Mouse (Mus musculus) retina, postnatal 1 day (tissue): ENCODE measurements around the gene Pdgfa.
A peak's percentile ranks its signal among the peaks of the same experiment; 100 is the strongest.

Experiments
- DNase-seq: peaks from one replicate; pipeline ENCODE4 v3.0.0-alpha.2; 2012

The Pdgfa gene

GRCm38 (mm10) chr5:138994786-138995720, 2.1 kb downstream of the Pdgfa start:
- DNase-seq, result peak; percentile 76

GRCm38 (mm10) chr5:138994108-138994785, 2.9 kb downstream of the Pdgfa start:
- DNase-seq, result no peak

DNA sequence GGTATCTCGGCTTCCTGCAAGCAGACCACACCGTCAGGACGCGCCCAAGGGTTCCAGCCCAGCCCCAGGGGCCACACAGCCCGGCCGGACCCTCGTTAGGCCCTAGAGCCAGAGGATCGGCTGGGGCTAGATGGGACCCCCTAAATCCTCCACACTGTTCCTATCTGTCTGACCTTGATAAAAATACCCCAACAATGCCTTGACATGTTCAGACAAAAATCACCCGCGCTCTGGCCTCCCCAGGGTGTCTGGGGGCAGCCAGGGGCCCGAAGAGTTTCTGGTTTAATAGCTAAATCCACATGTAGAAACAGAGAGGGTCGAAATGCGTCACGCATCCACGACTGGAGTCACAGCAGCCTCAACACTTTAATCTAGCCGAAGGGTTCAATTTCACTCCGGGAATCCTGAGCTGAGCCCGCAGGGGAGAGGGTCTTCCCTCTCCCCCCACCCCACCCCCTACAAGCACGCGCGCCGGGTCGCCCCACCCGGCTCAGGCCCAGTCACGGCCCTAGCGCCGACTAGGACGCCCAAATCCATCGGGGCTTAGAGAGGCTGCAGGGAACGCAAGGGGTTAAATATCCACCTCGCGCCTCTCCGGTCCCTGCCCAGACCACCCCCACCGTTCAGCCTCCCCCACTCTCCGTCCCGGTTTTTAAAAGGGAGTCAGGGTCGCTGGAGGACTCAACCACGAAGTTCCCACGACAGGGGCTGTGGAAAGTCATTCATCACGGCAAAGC, 3.6 kb downstream of the Pdgfa start:
- DNase-seq, result peak; percentile 44

DNA sequence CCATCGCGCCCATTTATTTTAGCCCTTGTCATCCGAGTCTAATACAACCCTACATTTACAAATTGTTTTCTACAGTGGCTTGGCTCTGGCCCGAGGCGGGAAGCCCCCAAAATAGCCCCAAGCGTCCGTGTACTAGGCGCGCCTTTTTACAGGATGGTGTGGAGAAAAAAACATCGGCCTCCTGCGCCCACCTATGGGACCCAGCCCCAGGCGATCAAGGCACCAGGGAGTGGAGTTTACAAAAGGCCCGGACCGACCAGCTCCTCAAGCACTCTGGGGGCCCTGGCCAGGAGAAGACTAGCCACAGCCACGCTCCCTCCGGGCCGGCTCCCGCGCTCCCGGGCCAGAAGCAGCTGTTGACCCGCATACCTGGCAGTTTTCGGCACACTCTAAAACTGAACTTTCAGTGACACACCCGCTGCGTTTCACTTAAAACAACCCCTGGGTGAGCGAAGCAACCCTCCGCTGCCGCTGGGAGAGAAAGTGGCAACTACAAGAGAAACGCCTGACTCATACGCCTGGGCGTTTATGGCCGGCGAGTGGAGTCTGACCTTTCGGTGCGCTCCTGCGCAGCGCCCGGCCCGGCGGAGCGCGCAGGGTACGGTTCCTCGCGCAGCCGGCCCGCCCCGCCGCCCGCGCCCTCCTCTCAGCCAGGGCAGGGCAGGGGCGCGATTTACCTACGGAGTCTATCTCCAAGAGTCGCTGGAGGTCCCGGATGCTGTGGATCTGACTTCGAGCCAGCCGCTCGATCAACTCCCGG, 4.4 kb downstream of the Pdgfa start:
- DNase-seq, result peak; percentile 34

GRCm38 (mm10) chr5:138991734-138992133, 5.4 kb downstream of the Pdgfa start:
- DNase-seq, result no peak

DNA sequence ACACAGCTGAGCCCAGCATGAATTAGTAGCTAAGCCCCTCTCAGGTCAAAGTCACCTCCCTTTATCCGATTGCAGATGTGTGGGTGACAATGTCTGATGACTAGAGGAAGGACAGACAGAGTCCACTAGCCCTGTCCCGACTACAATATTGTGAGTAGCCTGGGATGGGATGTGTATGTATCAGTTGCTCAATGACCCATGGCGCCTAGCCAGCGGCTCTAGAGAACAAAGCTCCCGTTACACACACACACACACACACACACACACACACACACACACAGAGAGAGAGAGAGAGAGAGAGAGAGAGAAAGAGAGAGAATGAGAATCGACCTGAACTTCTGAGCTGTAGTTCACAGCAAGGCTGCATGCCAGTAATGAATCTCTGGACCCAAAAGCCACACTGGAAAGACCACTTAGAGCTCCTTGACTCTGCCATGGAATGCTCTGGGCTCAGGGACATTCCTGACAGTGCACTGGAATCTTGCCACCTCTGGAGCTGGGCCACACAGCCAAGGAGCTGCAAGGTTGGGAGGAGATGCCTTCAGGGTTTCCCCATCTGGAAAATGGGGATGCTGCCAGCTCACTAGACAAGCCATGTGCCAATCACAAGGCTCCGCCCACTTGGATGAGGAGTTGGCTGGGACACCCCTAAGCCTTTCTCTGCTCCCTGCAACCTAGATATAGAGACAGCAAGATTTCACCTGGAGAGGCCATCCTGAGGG, 6.3 kb downstream of the Pdgfa start:
- DNase-seq, result no peak

DNA sequence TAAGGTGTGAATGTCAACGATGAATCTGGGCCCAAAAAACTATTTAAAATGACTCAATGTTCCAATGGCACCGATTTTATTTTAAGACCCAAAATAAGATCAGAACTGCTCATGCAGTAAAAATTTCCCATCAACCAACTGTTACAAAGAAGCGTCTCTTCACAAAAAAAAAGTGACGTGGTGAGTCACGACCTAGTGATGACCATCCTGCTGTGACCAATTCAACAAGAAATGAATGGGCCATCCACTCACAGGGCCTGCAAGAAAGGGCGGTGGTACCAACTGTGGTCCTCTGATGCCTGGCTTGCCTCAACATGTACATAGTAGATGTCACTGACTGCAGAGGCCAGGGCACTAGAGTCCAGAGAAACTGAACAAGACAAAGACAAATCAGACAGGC, 7.6 kb downstream of the Pdgfa start:
- DNase-seq, result no peak

- DNase-seq, result peak; percentile 55
Observed at GRCm38 (mm10) chr5:138988764-138989163, 8.4 kb downstream of the Pdgfa start.

GRCm38 (mm10) chr5:138987994-138988393, 9.2 kb downstream of the Pdgfa start:
- DNase-seq, result no peak

- no peak for DNase-seq
Observed at GRCm38 (mm10) chr5:138981921-138982320, 15.2 kb downstream of the Pdgfa start.

DNA sequence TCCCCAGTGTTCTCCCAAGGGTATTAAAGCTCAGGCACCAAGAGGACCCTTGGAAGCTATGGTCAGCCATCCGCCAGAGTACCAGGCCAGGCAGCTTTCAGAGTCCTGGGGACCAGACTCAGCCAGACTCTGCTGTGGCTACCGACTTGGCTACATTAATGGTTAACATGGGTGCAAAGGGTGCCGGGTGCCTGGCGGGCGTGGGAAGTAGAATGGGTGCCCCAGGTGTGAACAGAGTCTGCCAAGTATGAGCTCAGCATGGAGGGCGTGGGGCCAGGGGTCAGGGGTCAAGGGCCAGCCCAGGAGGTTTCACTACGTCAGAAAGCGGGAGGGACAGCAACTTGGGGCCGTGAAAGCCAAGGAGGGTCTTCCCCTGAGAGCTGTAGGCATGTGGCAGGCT, 16.6 kb downstream of the Pdgfa start:
- no peak for DNase-seq

DNA sequence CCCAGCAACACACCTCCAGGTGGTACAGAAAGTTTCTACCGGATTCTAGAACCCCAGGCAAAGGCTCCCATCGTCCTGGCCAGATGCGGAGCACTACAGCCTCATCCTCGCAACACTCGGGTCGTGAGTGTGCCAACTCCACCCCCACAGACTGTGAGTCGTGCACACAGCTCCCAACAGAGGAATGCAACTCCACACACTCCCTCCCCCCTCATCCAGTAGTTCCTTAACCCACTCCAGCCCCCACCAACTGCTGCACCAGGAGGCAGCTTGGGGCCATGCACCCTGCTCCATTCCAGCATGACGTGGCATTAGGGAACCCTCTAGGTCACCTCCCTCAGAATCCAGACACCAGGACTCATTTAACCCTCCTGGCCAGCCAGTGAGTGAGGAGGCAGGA, 17.3 kb downstream of the Pdgfa start:
- no peak for DNase-seq

GRCm38 (mm10) chr5:138977759-138978158, 19.4 kb downstream of the Pdgfa start:
- DNase-seq, result no peak

- DNase-seq, result no peak
Observed at GRCm38 (mm10) chr5:138974911-138975485, 22.2 kb downstream of the Pdgfa start.

GRCm38 (mm10) chr5:138973480-138973879, 23.7 kb downstream of the Pdgfa start:
- DNase-seq, result no peak

GRCm38 (mm10) chr5:138971405-138971804, 25.8 kb downstream of the Pdgfa start:
- DNase-seq, result no peak

GRCm38 (mm10) chr5:138970056-138970490, 27.1 kb downstream of the Pdgfa start:
- no peak for DNase-seq

GRCm38 (mm10) chr5:138966033-138966724, 31.0 kb downstream of the Pdgfa start:
- DNase-seq, result no peak

DNA sequence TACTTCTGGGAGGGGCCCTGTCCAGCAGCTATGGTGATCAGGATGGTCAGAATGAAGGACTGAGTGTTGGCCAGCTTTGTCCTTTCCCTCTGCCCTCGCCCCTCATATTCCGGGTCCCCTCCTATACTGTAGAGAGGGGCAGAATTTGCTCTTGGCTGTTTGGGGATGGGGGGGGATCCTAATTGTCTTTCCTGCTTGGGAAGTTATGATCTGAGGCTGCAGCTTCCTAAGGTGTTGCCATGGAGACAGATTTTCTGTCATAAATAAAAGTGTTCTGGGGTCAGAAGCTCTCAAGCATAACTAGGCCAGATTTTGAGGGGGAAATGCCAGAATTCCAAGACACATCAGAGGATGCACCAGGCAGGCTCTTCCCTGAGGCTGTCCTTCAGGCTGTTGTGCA, 31.6 kb downstream of the Pdgfa start:
- peak; percentile 26 for DNase-seq

DNA sequence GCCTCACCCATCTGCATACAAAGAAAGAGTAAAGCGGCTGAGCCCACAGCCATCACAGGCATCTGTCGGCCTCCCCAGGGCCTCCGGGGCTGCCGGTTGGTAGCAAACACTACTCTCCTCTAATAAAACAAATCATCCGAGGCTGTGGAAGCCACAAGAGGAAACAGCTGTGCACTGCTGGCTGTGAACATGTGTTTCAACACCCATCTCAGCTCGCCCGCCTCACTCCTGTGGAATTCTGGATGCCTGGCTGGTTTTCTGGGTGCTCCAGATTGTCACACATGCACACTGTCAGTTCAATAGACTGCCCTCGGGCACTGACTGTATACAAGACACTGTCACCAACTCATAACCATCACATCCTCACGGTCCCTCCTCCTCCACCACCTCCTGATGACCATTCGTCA, 40.7 kb downstream of the Pdgfa start:
- DNase-seq, result peak; percentile 70

- no peak for DNase-seq
Observed at GRCm38 (mm10) chr5:138953986-138954385, 43.2 kb downstream of the Pdgfa start.
